ENCODE assay signal across 8 mouse cellular contexts in the genomic region with DNA sequence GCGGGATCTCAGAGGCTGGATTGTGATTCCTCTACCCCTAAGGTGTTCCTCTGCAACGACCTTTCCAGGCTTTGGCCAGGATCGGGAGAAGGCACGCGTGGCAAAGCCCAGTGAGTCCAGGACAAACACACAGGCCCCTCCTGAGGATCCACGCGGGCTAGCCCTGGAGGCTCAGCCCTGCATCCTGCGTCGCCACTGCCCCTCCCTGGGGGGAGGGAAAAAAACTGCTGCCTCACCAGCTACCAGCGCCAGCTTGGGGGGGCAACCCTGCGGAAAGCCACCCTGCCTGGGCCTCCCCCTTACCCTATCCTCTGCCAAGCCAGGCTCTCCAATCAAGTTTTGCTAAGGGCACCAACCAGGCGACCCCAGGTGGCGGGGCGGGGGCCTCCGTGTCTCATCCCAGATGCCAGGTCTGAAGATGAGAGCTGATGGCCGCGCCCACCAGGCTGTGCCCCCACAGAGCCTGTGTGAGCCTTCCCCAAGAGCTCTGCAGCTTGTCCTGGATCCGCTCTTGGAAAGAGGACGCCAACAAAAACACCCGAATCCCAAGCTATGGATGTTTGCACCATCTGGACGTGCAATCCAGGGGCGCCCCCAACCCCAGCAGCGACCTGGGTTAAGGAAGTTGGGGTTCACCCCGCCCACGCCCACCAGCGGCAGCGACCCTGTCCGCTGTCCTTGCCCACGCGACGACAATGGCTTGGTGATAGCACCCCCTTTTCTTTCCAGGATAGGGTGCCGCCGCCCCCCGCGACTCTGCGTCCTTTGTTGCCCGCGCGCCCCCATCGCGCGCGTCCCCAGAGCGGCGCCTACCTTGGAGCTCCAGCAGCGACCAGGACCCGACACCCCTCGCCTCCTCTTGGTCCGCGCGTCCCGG. TPM values are rescaled to one million over a fixed set of nuclear protein-coding genes. Genes with fewer than 3 reads are reported as not detected.
DNase-seq lines count a peak whose midpoint lies in the region; ATAC-seq and TF ChIP-seq lines count a peak whose summit lies in the region.

No protein-coding gene starts in this region.

- peak overlapping the region; percentile 77 to 90 for H3K4me3 ChIP-seq in ES-E14 (ENCODE audit: insufficient read depth in 1 of 2, low read depth in 1 of 2, low read length in 2 of 2, poor library complexity in 1 of 2, severe bottlenecking in 1 of 2)
- peak overlapping the region; percentile 85 for H3K4me3 ChIP-seq in embryonic facial prominence, embryonic 15.5 days (replicated peaks)
- H3K4me3 ChIP-seq in heart, embryonic 15.5 days, result peak overlapping the region; percentile 69
- peak overlapping the region; percentile 82 for H3K4me3 ChIP-seq in kidney, postnatal 0 days (replicated peaks; ENCODE audit: low read depth, low read length)
- peak overlapping the region; percentile 98 for H3K4me3 ChIP-seq in lung, adult 2 months (replicated peaks; ENCODE audit: extremely low read depth, low read depth, low read length)
- H3K4me3 ChIP-seq in neural tube, embryonic 15.5 days (replicated peaks), result peak overlapping the region; percentile 84

- TF ChIP-seq POLR2A in lung, adult 2 months (IDR thresholded peaks at IDR 0.05; ENCODE audit: borderline replicate concordance, extremely low read depth, low read depth, low read length), result no peak

- no peaks in the 10 kb centered on the region for H3K36me3 ChIP-seq in ES-E14 (ENCODE audit: control insufficient read depth, insufficient read depth, low read length, poor library complexity, severe bottlenecking)
- no peaks in the 10 kb centered on the region for H3K36me3 ChIP-seq in embryonic facial prominence, embryonic 15.5 days
- no peaks in the 10 kb centered on the region for H3K36me3 ChIP-seq in heart, embryonic 15.5 days
- no peaks in the 10 kb centered on the region for H3K36me3 ChIP-seq in kidney, postnatal 0 days (ENCODE audit: insufficient read depth, low read length)
- no peaks in the 10 kb centered on the region for H3K36me3 ChIP-seq in neural tube, embryonic 15.5 days

- DNase-seq in ES-E14 (ENCODE audit: low read depth, low spot score), result no peak
- DNase-seq in adrenal gland, postnatal 25 days, result peak; percentile 29
- DNase-seq in kidney, postnatal 0 days (ENCODE audit: low spot score), result peak; percentile 24
- peak; percentile 37 for DNase-seq in lung, adult 2 months

- H3K4me1 ChIP-seq in ES-E14 (ENCODE audit: control insufficient read depth in 2 of 2, insufficient read depth in 2 of 2, low read length in 2 of 2, poor library complexity in 1 of 2), result peaks cover 7 to 18% of the 10 kb centered on the region in 2 experiments; a peak in 3 of 4 replicates
- H3K4me1 ChIP-seq in embryonic facial prominence, embryonic 15.5 days, result peaks cover 58% of the 10 kb centered on the region
- H3K4me1 ChIP-seq in heart, embryonic 15.5 days (replicated peaks), result peaks cover 49% of the 10 kb centered on the region
- H3K4me1 ChIP-seq in kidney, postnatal 0 days (replicated peaks; ENCODE audit: insufficient read depth, low read length), result peaks cover 19% of the 10 kb centered on the region; the same call in 1 of the 2 replicates
- peaks cover 16% of the 10 kb centered on the region for H3K4me1 ChIP-seq in lung, adult 2 months (ENCODE audit: control insufficient read depth, insufficient read depth, low read length)
- peaks cover 69% of the 10 kb centered on the region for H3K4me1 ChIP-seq in neural tube, embryonic 15.5 days

- WGBS in embryonic facial prominence, embryonic 15.5 days, result 1% methylated on average over 52 of the region's 52 CpGs
- 4% methylated on average over 52 of the region's 52 CpGs for WGBS in heart, embryonic 15.5 days
- WGBS in kidney, postnatal 0 days, result 2% methylated on average over 52 of the region's 52 CpGs
- WGBS in lung, adult 2 months, result 2% methylated on average over 51 of the region's 52 CpGs
- WGBS in neural tube, embryonic 15.5 days, result under 1% methylated on average over 52 of the region's 52 CpGs

- no peak for TF ChIP-seq CTCF in kidney, postnatal 0 days (IDR thresholded peaks at IDR 0.05; ENCODE audit: low read depth)
- no peak for TF ChIP-seq CTCF in lung, adult 2 months (IDR thresholded peaks at IDR 0.05; ENCODE audit: insufficient read depth, low read length)

- no peaks in the 10 kb centered on the region for H3K27me3 ChIP-seq in embryonic facial prominence, embryonic 15.5 days
- no peaks in the 10 kb centered on the region for H3K27me3 ChIP-seq in heart, embryonic 15.5 days
- no peaks in the 10 kb centered on the region for H3K27me3 ChIP-seq in kidney, postnatal 0 days (ENCODE audit: insufficient read depth, low read length)
- no peaks in the 10 kb centered on the region for H3K27me3 ChIP-seq in neural tube, embryonic 15.5 days (replicated peaks)

- no peak overlapping the region for H3K27ac ChIP-seq in ES-E14 (ENCODE audit: insufficient read depth, low read depth, low read length, poor library complexity, severe bottlenecking)
- H3K27ac ChIP-seq in embryonic facial prominence, embryonic 15.5 days (replicated peaks), result peak overlapping the region; percentile 98
- H3K27ac ChIP-seq in heart, embryonic 15.5 days, result peak overlapping the region; percentile 85
- H3K27ac ChIP-seq in kidney, postnatal 0 days, result peak overlapping the region; percentile 95
- peak overlapping the region; percentile 98 for H3K27ac ChIP-seq in neural tube, embryonic 15.5 days (replicated peaks)

- peak overlapping the region; percentile 90 for H3K4me2 ChIP-seq in embryonic facial prominence, embryonic 15.5 days (replicated peaks)
- H3K4me2 ChIP-seq in heart, embryonic 15.5 days, result peak overlapping the region; percentile 94
- H3K4me2 ChIP-seq in kidney, postnatal 0 days (ENCODE audit: low read length), result peak overlapping the region; percentile 91
- peak overlapping the region; percentile 89 for H3K4me2 ChIP-seq in neural tube, embryonic 15.5 days

- in situ Hi-C loops in ES-E14 (cut with MboI; ENCODE audit: low sequenced_read_pairs in 2 of 2, unreplicated experiment in 2 of 2), result no loop called here

- H3K9ac ChIP-seq in ES-E14 (ENCODE audit: insufficient read depth, low read depth, low read length, poor library complexity, severe bottlenecking), result peak overlapping the region; percentile 80
- H3K9ac ChIP-seq in embryonic facial prominence, embryonic 15.5 days, result peak overlapping the region; percentile 89
- peak overlapping the region; percentile 86 for H3K9ac ChIP-seq in heart, embryonic 15.5 days
- H3K9ac ChIP-seq in kidney, postnatal 0 days (ENCODE audit: low read depth, low read length), result peak overlapping the region; percentile 94
- H3K9ac ChIP-seq in neural tube, embryonic 15.5 days (replicated peaks), result peak overlapping the region; percentile 93

- H3K9me3 ChIP-seq in ES-E14 (ENCODE audit: control insufficient read depth, insufficient read depth, low read depth, low read length), result no peaks in the 10 kb centered on the region
- no peaks in the 10 kb centered on the region for H3K9me3 ChIP-seq in embryonic facial prominence, embryonic 15.5 days (replicated peaks)
- H3K9me3 ChIP-seq in heart, embryonic 15.5 days (replicated peaks), result no peaks in the 10 kb centered on the region
- H3K9me3 ChIP-seq in kidney, postnatal 0 days (replicated peaks; ENCODE audit: low read length), result no peaks in the 10 kb centered on the region
- no peaks in the 10 kb centered on the region for H3K9me3 ChIP-seq in neural tube, embryonic 15.5 days (replicated peaks)

- 0 out of 2 replicates have a peak, but pooled peaks have one; percentile 8 for ATAC-seq in embryonic facial prominence, embryonic 15.5 days (ENCODE audit: insufficient number of reproducible peaks, low FRiP score, low TSS enrichment, low read depth)
- peak; percentile 5; the same call in 1 of the 2 replicates for ATAC-seq in heart, embryonic 15.5 days (replicated peaks; ENCODE audit: insufficient number of reproducible peaks, insufficient read depth, low FRiP score, low read depth)
- ATAC-seq in kidney, postnatal 0 days (replicated peaks; ENCODE audit: low FRiP score, low read depth), result no peak; the same call in 1 of the 2 replicates
- peak; percentile 66 for ATAC-seq in neural tube, embryonic 15.5 days (ENCODE audit: low FRiP score)
- ATAC-seq in monocyte, adult 5-6 weeks (replicated peaks; ENCODE audit: insufficient number of reproducible peaks, low FRiP score, low TSS enrichment, poor library complexity, severe bottlenecking), result no peak

TF ChIP-seq in ES-E14, 5 proteins besides CTCF, POLR2A, EP300 and RAD21 (continues in another document):
- no peak for TF ChIP-seq HCFC1 (IDR thresholded peaks at IDR 0.05; ENCODE audit: borderline replicate concordance, insufficient read depth, low read length)
- no peak for TF ChIP-seq ZC3H11A (IDR thresholded peaks at IDR 0.05; ENCODE audit: borderline replicate concordance, low read depth, low read length)

RNA-seq across cellular contexts. Expression of a gene that starts 0.8 kb away (rescaled TPM):
- total RNA-seq in ES-E14 (2012; rRNA removed), result 7.9 and 10.5 TPM in 2 replicates
- 13.9 and 17.8 TPM in 2 replicates for total RNA-seq in adrenal gland, postnatal 25 days (2021)
- polyA plus RNA-seq in embryonic facial prominence, embryonic 15.5 days (2015; fragmentation: Nextera tagmentation; extraction: Ambion mirVana), result 4.3 and 4.4 TPM in 2 replicates
- 1.4 and 1.8 TPM in 2 replicates for polyA plus RNA-seq in heart, embryonic 15.5 days (2015; fragmentation: Nextera tagmentation; extraction: Ambion mirVana)
- polyA plus RNA-seq in kidney, postnatal 0 days (2015; fragmentation: Nextera tagmentation; extraction: Ambion mirVana), result 3.3 TPM in 2 replicates
- polyA plus RNA-seq in lung, adult 2 months (2012; rRNA removed), result 21.9 and 23.0 TPM in 2 replicates
- polyA plus RNA-seq in neural tube, embryonic 15.5 days (2015; fragmentation: Nextera tagmentation; extraction: Ambion mirVana), result 10.4 and 12.1 TPM in 2 replicates
- 18.2 to 30.1 TPM (median 20.4 TPM) in 3 replicates for total RNA-seq in monocyte, adult 5-6 weeks (2017)

RNA-seq across cellular contexts. Expression of a gene that starts 8.5 kb away (rescaled TPM):
- total RNA-seq in ES-E14 (2012; rRNA removed), result 0.16 and 0.18 TPM in 2 replicates
- not detected in 2 replicates for total RNA-seq in adrenal gland, postnatal 25 days (2021)
- polyA plus RNA-seq in embryonic facial prominence, embryonic 15.5 days (2015; fragmentation: Nextera tagmentation; extraction: Ambion mirVana), result 0.26 and 0.41 TPM in 2 replicates
- 0.06 TPM in 1 of 2 replicates, not detected in the other for polyA plus RNA-seq in heart, embryonic 15.5 days (2015; fragmentation: Nextera tagmentation; extraction: Ambion mirVana)
- polyA plus RNA-seq in kidney, postnatal 0 days (2015; fragmentation: Nextera tagmentation; extraction: Ambion mirVana), result 0.23 and 0.32 TPM in 2 replicates
- 0.14 and 0.24 TPM in 2 replicates for polyA plus RNA-seq in lung, adult 2 months (2012; rRNA removed)
- 0.51 and 0.63 TPM in 2 replicates for polyA plus RNA-seq in neural tube, embryonic 15.5 days (2015; fragmentation: Nextera tagmentation; extraction: Ambion mirVana)
- not detected in 3 replicates for total RNA-seq in monocyte, adult 5-6 weeks (2017)

RNA-seq across cellular contexts. Expression of a gene that starts 29.7 kb away (rescaled TPM):
- 165 and 168 TPM in 2 replicates for total RNA-seq in ES-E14 (2012; rRNA removed)
- total RNA-seq in adrenal gland, postnatal 25 days (2021), result 46.6 and 60.4 TPM in 2 replicates
- 234 and 238 TPM in 2 replicates for polyA plus RNA-seq in embryonic facial prominence, embryonic 15.5 days (2015; fragmentation: Nextera tagmentation; extraction: Ambion mirVana)
- polyA plus RNA-seq in heart, embryonic 15.5 days (2015; fragmentation: Nextera tagmentation; extraction: Ambion mirVana), result 156 and 190 TPM in 2 replicates
- polyA plus RNA-seq in kidney, postnatal 0 days (2015; fragmentation: Nextera tagmentation; extraction: Ambion mirVana), result 155 and 188 TPM in 2 replicates
- 40.8 and 58.3 TPM in 2 replicates for polyA plus RNA-seq in lung, adult 2 months (2012; rRNA removed)
- 185 and 216 TPM in 2 replicates for polyA plus RNA-seq in neural tube, embryonic 15.5 days (2015; fragmentation: Nextera tagmentation; extraction: Ambion mirVana)
- total RNA-seq in monocyte, adult 5-6 weeks (2017), result 50.7 to 69.7 TPM (median 58.7 TPM) in 3 replicates

Comparison
In these comparisons a context has a peak if more than half of its experiments do, and no peak if none do; other contexts are left out.
1. ATAC-seq: peak in embryonic facial prominence, embryonic 15.5 days (single experiment), heart, embryonic 15.5 days (single experiment) and neural tube, embryonic 15.5 days (single experiment); none in kidney, postnatal 0 days (single experiment) and monocyte, adult 5-6 weeks (single experiment).
2. Peak in every context shown above with its lines, with median percentiles within 50 percentile points of each other: H3K4me3 ChIP-seq, H3K9ac ChIP-seq and H3K4me2 ChIP-seq.